Mouse (Mus musculus) heart, adult 8-10 months (tissue): ENCODE measurements at regions not wholly inside any gene's neighbourhood (a gene's known extent, or its start where the extent isn't known, plus 50 kb on each side); places are given as distances from the start of the nearest gene placed in this dataset.

Source experiments
- DNase-seq: peaks from one replicate; pipeline ENCODE4 v3.0.0; 2022; ENCODE audit warnings: low spot score

GRCm38 (mm10) chr4:100037868-100038267, 57.7 kb upstream of the Ror1 start:
- DNase-seq = no peak

GRCm38 (mm10) chr4:100039741-100040140, 55.9 kb upstream of the Ror1 start:
- no peak for DNase-seq

- DNase-seq = peak; percentile 10
These were observed 53.6 kb upstream of the Ror1 start for GRCm38 (mm10) chr4:100041982-100042381.

GRCm38 (mm10) chr4:100045164-100045906, 50.3 kb upstream of the Ror1 start:
- DNase-seq = peak; percentile 60
